In the genomic region with DNA sequence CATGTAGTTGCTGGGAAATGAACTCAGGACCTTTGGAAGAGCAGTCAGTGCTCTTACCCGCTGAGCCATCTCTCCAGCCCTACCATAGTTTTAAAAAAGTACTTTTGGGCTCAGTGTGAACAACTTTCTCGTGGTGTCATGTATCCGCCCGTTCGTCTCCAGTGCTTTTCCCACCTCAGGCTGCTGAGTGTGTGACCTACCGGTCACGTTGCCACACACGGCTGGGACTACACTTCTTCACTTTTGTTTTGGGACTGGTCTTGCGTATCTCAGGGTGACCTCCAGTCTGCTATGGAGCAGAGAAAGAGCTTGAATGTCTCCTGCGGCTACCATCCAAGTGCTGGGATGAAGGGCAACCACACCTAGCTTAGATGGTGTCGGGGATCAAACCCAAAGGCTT, we compare ENCODE assay signal across 18 mouse cellular contexts. TPM values are rescaled to one million over a fixed set of nuclear protein-coding genes. Genes with fewer than 3 reads are reported as not detected.
"Had no signal": no experiment of that assay in that cellular context is flagged by ENCODE, and none has a peak within 500 bp of the region (broad histone marks: within the 10 kb centered on the region; RNA-seq: fewer than 3 reads in every experiment).

No protein-coding gene starts in this region.

- H3K9me3 ChIP-seq: neural tube, embryonic 15.5 days; stomach, embryonic 15.5 days had no signal

- H3K9ac ChIP-seq: neural tube, embryonic 15.5 days; stomach, embryonic 15.5 days had no signal

- H3K27me3 ChIP-seq: neural tube, embryonic 15.5 days; stomach, embryonic 15.5 days had no signal

- H3K27ac ChIP-seq: neural tube, embryonic 15.5 days; stomach, embryonic 15.5 days; stomach, postnatal 0 days had no signal

- H3K4me1 ChIP-seq: neural tube, embryonic 15.5 days; stomach, embryonic 15.5 days had no signal

- H3K4me2 ChIP-seq: neural tube, embryonic 15.5 days; stomach, embryonic 15.5 days had no signal

- DNase-seq: retina, postnatal 1 day; right cerebral cortex, adult 18-20 months; right cerebral cortex, postnatal 14 days; right cerebral cortex, postnatal 25 days; right cerebral cortex, postnatal 4 days; spleen, adult 18-20 months; thymus, adult 18-20 months; thymus, adult 2 months; thymus, postnatal 14 days; thymus, postnatal 25 days; thymus, postnatal 36 days; thymus, postnatal 4 days had no signal

- H3K36me3 ChIP-seq: neural tube, embryonic 15.5 days; stomach, embryonic 15.5 days had no signal

- H3K4me3 ChIP-seq: neural tube, embryonic 15.5 days; stomach, embryonic 15.5 days had no signal

RNA-seq across cellular contexts. Expression of a gene that starts 51.2 kb away (rescaled TPM):
- polyA plus RNA-seq: small intestine, adult 2 months; spleen, adult 2 months; stomach, postnatal 0 days; thymus, postnatal 0 days had no signal
